Mouse (Mus musculus) MEL-GATA-1-ER (cell line): ENCODE measurements at regions not wholly inside any gene's neighbourhood (a gene's known extent, or its start where the extent isn't known, plus 50 kb on each side); places are given as distances from the start of the nearest gene placed in this dataset.
"Not testable (repeated sequence)": the region's sequence is repeated elsewhere in the genome, so short reads cannot be mapped to it uniquely, and the experiment has no call there.

Source experiments
- DNase-seq: peaks from one replicate; pipeline ENCODE4 v3.0.0-alpha.2; 2012; ENCODE audit warnings: low read depth; ENCODE audit errors: extremely low read depth

GRCm38 (mm10) chr9:9342456-9343185 is 103.7 kb upstream of the Arhgap42 start:
- DNase-seq: no peak

DNA sequence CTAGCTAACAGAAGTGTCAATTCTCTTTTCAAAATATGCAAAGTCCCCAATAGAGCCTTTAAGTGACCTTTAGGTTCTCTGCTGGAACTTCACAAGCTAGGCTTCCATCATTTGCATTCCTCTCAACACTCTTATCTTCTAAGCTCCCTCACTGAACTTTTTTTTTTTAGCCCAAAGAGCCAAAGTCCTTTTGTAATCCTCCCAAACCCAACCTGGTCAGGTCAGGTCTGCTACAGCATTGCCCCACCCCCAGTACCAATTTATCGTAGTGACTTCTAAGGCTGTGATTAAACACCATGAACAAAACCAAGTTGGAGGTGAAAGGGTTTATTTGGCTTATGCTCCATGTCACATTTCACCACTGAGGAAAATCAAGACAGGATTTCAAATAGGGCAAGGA is 79.7 kb upstream of the Arhgap42 start:
- no peak for DNase-seq

- no peak for DNase-seq
Observed at GRCm38 (mm10) chr9:9316021-9316420, 77.1 kb upstream of the Arhgap42 start.

GRCm38 (mm10) chr9:9312274-9312673 is 73.4 kb upstream of the Arhgap42 start:
- no peak for DNase-seq

GRCm38 (mm10) chr9:9311627-9312265 is 72.8 kb upstream of the Arhgap42 start:
- DNase-seq: no peak

DNA sequence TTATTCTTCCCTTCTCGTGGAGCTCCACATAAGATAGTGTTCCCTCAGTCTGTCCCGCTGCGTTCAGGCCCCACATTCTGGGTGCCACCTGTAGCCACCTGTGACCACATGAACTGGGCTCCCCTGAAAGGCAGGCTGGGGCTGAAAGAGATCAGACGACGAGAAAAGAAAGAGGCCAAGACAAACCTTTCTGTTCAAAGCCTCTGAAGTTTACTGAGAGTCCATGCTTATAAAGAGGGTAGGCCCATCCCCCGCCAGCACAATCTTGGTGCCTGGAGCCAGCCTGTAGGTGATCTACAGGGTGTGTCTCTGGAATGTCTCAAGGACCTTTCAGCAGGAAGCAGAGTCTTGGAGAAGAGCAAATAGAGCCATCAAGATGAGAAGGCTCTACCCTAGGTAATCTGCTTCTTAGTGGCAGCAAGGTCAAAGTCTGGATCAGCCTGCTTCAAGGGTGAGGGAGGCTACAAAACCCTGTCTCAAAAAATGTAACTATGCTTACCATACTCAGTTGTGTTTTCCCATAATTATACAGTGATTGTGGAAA is 72.2 kb upstream of the Arhgap42 start:
- DNase-seq: not testable (repeated sequence)

- DNase-seq: no peak
Observed at GRCm38 (mm10) chr9:9290767-9291166, 51.9 kb upstream of the Arhgap42 start.

GRCm38 (mm10) chr9:9289570-9289969 is 50.7 kb upstream of the Arhgap42 start:
- no peak for DNase-seq
